Mouse (Mus musculus): ENCODE data around the gene Olfr49. TPM values are rescaled to one million over a fixed set of nuclear protein-coding genes. Genes with fewer than 3 reads are reported as not detected.

Olfr49 gene
- polyA plus RNA-seq, 1 experiment = not detected

DNA sequence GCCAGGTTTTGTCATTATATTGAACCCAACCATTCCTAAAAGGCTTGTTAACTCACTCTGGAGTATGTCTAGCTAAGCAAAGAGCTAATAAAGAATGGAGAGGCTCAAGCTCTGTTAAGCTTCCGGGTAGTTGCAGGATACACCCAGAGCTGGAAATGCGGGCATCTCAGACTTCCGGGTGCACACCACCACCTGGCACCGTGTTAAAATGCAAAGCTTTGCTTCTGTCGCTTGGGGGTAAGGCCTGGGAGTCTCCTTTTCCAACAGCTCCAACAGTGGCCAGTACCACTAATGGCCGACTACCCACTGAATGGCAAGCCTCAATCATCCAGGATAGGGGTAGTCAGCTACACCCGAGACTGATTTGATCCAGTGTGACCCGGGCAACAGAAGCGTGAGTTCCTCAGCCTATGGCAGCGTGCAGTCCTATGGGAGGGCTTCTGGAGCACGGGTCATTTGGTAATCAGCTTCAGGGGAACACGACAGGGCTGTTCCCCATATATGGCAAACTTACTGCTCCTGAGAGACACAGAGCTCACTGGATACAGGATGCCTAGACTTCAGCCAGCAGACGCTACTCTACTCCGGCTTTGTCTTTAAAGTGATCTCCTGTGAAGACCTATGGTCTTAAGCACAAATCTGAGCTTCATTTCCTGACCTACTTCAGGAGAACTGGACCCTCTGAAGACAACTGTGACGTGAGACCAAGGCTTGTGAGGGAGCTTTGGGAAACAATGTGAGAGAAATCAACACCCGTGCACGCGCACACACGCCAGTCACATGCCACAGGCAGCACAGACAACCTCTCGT is 50.3 kb downstream of the Olfr49 start:
- peaks cover 75% of the 10 kb centered on the region for H3K4me1 ChIP-seq (replicated peaks; ENCODE audit: control insufficient read depth, insufficient read depth, low read length)

DNA sequence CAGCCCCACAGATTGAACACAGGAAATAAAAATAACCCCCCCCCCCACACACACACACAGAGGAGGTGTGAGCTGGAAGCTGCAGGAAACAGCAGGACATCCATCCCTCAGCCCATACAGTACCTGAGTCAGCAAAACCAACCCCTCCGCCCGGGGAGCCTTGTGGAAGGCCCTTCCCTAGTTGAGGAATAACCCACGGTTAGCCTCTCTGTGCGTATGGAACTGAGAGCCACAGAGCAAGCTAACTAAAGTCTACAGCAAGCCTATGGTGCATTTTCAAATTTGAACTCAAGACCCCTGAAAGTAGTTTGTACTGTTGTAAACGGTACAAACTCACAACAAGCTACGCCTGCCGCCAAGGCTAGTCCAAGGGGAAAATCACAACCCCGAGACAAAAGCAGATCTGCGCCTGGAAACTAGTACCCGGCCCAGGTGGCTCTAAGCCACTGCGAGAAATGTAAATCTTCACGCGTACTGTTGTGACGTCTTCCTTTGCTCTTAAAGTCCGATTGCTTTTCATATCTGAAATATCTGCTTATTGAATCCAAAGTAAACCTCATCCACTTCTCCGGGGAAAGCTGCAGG is 51.1 kb downstream of the Olfr49 start:
- Histone ChIP-seq H3K36me3 (ENCODE audit: control insufficient read depth, insufficient read depth, low read length) (0 out of 2 replicates have a peak, but pooled peaks cover 5% of the 10 kb centered on the region), H3K4me1 (replicated peaks; ENCODE audit: control insufficient read depth, insufficient read depth, low read length) (peaks cover 80% of the 10 kb centered on the region), H3K27ac (ENCODE audit: control insufficient read depth, insufficient read depth, low read length) (peak overlapping the region; percentile 93), H3K4me3 (ENCODE audit: control insufficient read depth, insufficient read depth, low read length) (no peak overlapping the region), H3K27me3 (ENCODE audit: control insufficient read depth, insufficient read depth, low read length) (no peaks in the 10 kb centered on the region)
- DNase-seq = no peak
- TF ChIP-seq CTCF (IDR thresholded peaks at IDR 0.05; ENCODE audit: borderline replicate concordance, control insufficient read depth, extremely low read depth, insufficient read depth, low read length, poor library complexity) (no peak), POLR2A (IDR thresholded peaks at IDR 0.05; ENCODE audit: control insufficient read depth, extremely low read depth, insufficient read depth, low read length, poor library complexity) (no peak)
- WGBS = 24% methylated on average over 16 of the region's 16 CpGs

More for the DNA sequence above, 50.3 kb downstream of the Olfr49 start:
- H3K27ac ChIP-seq (ENCODE audit: control insufficient read depth, insufficient read depth, low read length) = peak overlapping the region; percentile 93
- no peak for DNase-seq
- TF ChIP-seq CTCF (IDR thresholded peaks at IDR 0.05; ENCODE audit: borderline replicate concordance, control insufficient read depth, extremely low read depth, insufficient read depth, low read length, poor library complexity) (no peak; the same call in 1 of the 2 replicates), POLR2A (IDR thresholded peaks at IDR 0.05; ENCODE audit: control insufficient read depth, extremely low read depth, insufficient read depth, low read length, poor library complexity) (no peak)
- 0 out of 2 replicates have a peak, but pooled peaks cover 5% of the 10 kb centered on the region for H3K36me3 ChIP-seq (ENCODE audit: control insufficient read depth, insufficient read depth, low read length)
- no peaks in the 10 kb centered on the region for H3K27me3 ChIP-seq (ENCODE audit: control insufficient read depth, insufficient read depth, low read length)
- no peak overlapping the region for H3K4me3 ChIP-seq (ENCODE audit: control insufficient read depth, insufficient read depth, low read length)
- WGBS = 92% methylated on average over 20 of the region's 20 CpGs

DNA sequence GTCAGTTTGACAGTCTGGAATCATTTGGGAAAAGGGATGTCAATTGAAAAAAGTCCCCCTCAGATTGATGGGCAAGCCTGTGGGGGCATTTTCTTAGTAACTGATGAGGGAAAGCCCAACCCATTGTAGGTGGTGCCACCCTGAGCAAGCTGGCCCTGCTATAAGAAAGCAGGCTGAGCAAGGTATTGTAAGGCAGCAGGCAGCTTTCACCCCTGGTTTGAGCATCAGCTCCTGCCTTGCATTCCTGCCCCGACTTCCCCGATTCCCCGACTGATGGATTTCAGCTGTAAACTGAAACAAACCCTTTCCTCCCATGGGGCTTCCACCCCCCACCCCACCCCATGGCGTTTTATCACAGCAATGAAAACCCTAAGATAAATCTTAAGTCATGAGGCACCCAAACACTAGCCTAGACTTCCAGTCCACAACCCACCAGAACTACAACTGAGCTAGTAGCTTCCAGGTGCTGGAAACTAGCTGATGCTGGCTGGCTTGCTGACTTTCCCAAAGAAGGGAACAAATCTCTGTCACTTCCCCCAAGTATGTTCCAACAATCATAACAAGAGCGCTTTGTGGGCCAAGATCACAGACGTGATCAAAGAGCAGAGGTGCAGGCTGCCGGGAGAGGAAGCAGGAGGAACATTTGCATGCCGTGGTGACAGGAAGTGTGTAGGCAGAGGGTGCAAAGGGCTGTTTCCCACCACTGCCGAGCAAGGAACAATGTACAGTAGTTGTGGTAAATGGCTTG is 51.8 kb downstream of the Olfr49 start:
- no peak overlapping the region for H3K4me3 ChIP-seq (ENCODE audit: control insufficient read depth, insufficient read depth, low read length)
- DNase-seq = peak; percentile 85

DNA sequence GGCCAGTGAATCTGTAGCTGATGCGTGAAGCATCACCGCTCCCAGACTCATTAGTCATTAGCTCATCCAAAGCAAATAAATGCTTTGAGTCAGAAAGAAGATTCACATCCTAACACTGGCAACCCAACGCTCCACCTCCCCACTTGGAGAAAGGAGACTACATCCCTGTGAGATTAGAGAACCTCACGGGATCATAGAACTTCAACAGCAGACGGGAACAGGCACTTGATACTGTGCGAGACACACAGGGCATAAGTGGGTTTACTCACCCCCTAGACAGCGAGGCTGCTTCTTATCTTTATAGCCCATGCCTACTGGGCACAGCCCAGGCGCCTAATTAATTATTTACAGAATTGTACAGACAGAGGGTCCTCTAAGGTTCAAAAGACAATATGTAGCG is 52.6 kb downstream of the Olfr49 start:
- H3K27ac ChIP-seq (ENCODE audit: control insufficient read depth, insufficient read depth, low read length) = peak overlapping the region; percentile 85

More for the DNA sequence above, 51.8 kb downstream of the Olfr49 start:
- no peaks in the 10 kb centered on the region for H3K27me3 ChIP-seq (ENCODE audit: control insufficient read depth, insufficient read depth, low read length)
- 2% methylated on average over 9 of the region's 9 CpGs for WGBS
- peak overlapping the region; percentile 93 for H3K27ac ChIP-seq (ENCODE audit: control insufficient read depth, insufficient read depth, low read length)
- H3K4me1 ChIP-seq (replicated peaks; ENCODE audit: control insufficient read depth, insufficient read depth, low read length) = peaks cover 79% of the 10 kb centered on the region
- TF ChIP-seq POLR2A (IDR thresholded peaks at IDR 0.05; ENCODE audit: control insufficient read depth, extremely low read depth, insufficient read depth, low read length, poor library complexity) = peak; percentile 33; the same call in 1 of the 2 replicates
- TF ChIP-seq CTCF (IDR thresholded peaks at IDR 0.05; ENCODE audit: borderline replicate concordance, control insufficient read depth, extremely low read depth, insufficient read depth, low read length, poor library complexity) = no peak
- H3K36me3 ChIP-seq (ENCODE audit: control insufficient read depth, insufficient read depth, low read length) = 0 out of 2 replicates have a peak, but pooled peaks cover 5% of the 10 kb centered on the region

DNA sequence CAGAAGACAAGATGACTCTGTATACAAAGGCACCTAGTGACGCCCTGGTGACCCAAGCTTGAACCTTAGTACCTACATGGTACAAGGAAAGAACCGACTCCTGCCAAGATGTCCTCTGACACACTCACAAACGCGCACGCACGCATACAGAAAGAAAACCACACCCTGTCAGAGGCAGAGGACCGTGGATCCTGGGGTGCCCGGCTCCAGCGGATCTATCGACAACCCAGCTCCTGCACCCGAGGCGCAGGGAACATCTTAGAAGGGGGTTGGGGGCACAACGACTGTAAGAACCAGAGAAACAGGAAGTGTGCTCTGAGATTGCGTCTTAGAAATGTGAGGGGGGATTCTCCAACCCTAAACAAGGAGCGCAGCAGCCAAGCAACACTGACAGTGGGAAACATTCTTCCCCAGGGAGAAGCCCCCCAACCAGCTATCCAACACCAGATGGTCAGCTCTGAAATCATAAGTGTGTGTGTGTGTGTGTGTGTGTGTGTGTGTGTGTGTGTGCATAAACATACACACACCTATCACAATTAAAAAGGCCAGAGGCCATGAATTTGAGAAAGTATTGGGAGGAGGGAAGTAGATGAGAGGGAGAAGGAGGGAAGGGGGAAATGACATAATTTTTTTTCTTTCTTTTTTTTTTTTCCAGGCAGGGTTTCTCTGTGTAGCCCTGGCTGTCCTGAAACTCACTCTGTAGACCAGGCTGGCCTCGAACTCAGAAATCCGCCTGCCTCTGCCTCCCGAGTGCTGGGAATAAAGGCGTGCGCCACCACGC is 53.4 kb downstream of the Olfr49 start:
- H3K27ac ChIP-seq (ENCODE audit: control insufficient read depth, insufficient read depth, low read length) = peak overlapping the region; percentile 85
- TF ChIP-seq CTCF (IDR thresholded peaks at IDR 0.05; ENCODE audit: borderline replicate concordance, control insufficient read depth, extremely low read depth, insufficient read depth, low read length, poor library complexity) (0 out of 2 replicates have a peak, but pooled peaks have one; percentile 33), POLR2A (IDR thresholded peaks at IDR 0.05; ENCODE audit: control insufficient read depth, extremely low read depth, insufficient read depth, low read length, poor library complexity) (peak; percentile 83)
- peak; percentile 54 for DNase-seq

More for the DNA sequence above, 52.6 kb downstream of the Olfr49 start:
- Histone ChIP-seq H3K4me3 (ENCODE audit: control insufficient read depth, insufficient read depth, low read length) (no peak overlapping the region), H3K27me3 (ENCODE audit: control insufficient read depth, insufficient read depth, low read length) (no peaks in the 10 kb centered on the region), H3K36me3 (ENCODE audit: control insufficient read depth, insufficient read depth, low read length) (0 out of 2 replicates have a peak, but pooled peaks cover 5% of the 10 kb centered on the region), H3K4me1 (replicated peaks; ENCODE audit: control insufficient read depth, insufficient read depth, low read length) (peaks cover 75% of the 10 kb centered on the region)
- TF ChIP-seq CTCF (IDR thresholded peaks at IDR 0.05; ENCODE audit: borderline replicate concordance, control insufficient read depth, extremely low read depth, insufficient read depth, low read length, poor library complexity) (no peak), POLR2A (IDR thresholded peaks at IDR 0.05; ENCODE audit: control insufficient read depth, extremely low read depth, insufficient read depth, low read length, poor library complexity) (no peak)
- 82% methylated on average over 9 of the region's 9 CpGs for WGBS
- no peak for DNase-seq

More for the DNA sequence above, 53.4 kb downstream of the Olfr49 start:
- Histone ChIP-seq H3K27me3 (ENCODE audit: control insufficient read depth, insufficient read depth, low read length) (no peaks in the 10 kb centered on the region), H3K36me3 (ENCODE audit: control insufficient read depth, insufficient read depth, low read length) (0 out of 2 replicates have a peak, but pooled peaks cover 5% of the 10 kb centered on the region), H3K4me3 (ENCODE audit: control insufficient read depth, insufficient read depth, low read length) (peak overlapping the region; percentile 48), H3K4me1 (replicated peaks; ENCODE audit: control insufficient read depth, insufficient read depth, low read length) (peaks cover 78% of the 10 kb centered on the region)
- WGBS = 27% methylated on average over 21 of the region's 21 CpGs

Measured in thymus, adult 2 months (tissue).